Mouse (Mus musculus) CH12.LX (cell line): ENCODE measurements around the gene Zfp90.

Experiments
- CTCF ChIP-seq, 2 experiments: IDR thresholded peaks in 1 of 2; conservative IDR thresholded peaks in 1 of 2; 2 replicates each; pipeline ENCODE4 v1.5.1; 2011 to 2012; ENCODE audit warnings: low read depth in 2 of 2, low read length in 2 of 2, improper control_type of control experiment in 1 of 2, inconsistent platforms in 1 of 2, mild to moderate bottlenecking in 1 of 2, moderate library complexity in 1 of 2
- EP300 ChIP-seq: IDR thresholded peaks from 2 replicates; pipeline ENCODE4 v1.6.1; 2011; ENCODE audit warnings: low read length, improper control_type of control experiment
- IRF4 ChIP-seq: IDR thresholded peaks from 2 replicates; pipeline ENCODE4 v1.6.1; 2014; ENCODE audit warnings: low read depth, mild to moderate bottlenecking, inconsistent platforms, low read length, improper control_type of control experiment
- JUND ChIP-seq: conservative IDR thresholded peaks from 2 replicates; pipeline ENCODE4 v1.6.1; 2011; ENCODE audit warnings: low read depth, low read length, improper control_type of control experiment
- POLR2A ChIP-seq: IDR thresholded peaks from 2 replicates; pipeline ENCODE4 v1.6.1; 2011; ENCODE audit warnings: low read depth, mild to moderate bottlenecking, improper control_type of control experiment, low read length
- TBP ChIP-seq: conservative IDR thresholded peaks from 2 replicates; pipeline ENCODE4 v1.6.1; 2011; ENCODE audit warnings: low read depth, low read length, improper control_type of control experiment
- USF1 ChIP-seq: IDR thresholded peaks from 2 replicates; pipeline ENCODE4 v1.6.1; 2014; ENCODE audit warnings: low read depth, mild to moderate bottlenecking, inconsistent platforms, low read length, improper control_type of control experiment
- ZMIZ1 ChIP-seq: IDR thresholded peaks from 2 replicates; pipeline ENCODE4 v1.6.1; 2012; ENCODE audit warnings: low read depth, mild to moderate bottlenecking, inconsistent platforms, low read length, improper control_type of control experiment

DNA sequence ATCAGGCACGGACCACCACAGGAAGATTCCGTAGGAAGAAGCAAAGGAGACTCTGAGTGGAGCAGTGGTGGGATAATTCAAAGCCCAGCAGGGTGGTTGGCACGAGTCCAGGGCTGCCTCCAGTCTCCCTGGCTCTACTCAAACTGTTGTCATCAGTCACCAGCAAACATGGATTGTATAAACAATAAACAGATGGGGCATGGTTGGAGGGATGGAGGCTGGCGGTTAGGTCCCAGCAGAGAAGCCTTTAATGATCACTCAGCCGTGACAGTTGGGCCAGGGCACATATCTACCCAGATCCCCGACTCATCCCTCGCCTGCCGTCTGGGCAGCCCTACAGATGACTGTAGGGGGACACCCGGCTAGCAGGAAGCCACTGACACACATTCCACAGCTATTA is 38.3 kb upstream of the Zfp90 start:
- TF ChIP-seq POLR2A: no peak
- TF ChIP-seq CTCF (conservative IDR thresholded peaks at IDR 0.05 in 1 of 2, IDR thresholded peaks at IDR 0.05 in 1 of 2; ENCODE audit: low read depth in 2 of 2, low read length in 2 of 2): no peak
- no peak for TF ChIP-seq IRF4
- no peak for TF ChIP-seq ZMIZ1
- no peak for TF ChIP-seq JUND
- TF ChIP-seq TBP: no peak
- TF ChIP-seq USF1: no peak
- no peak for TF ChIP-seq EP300
